Mouse (Mus musculus) cerebellum, postnatal 25 days (tissue): Measurements from ENCODE around the gene Phka2.
A peak's percentile ranks its signal among the peaks of the same experiment; 100 is the strongest.

ENCODE experiments used
- DNase-seq, 2 experiments: peaks; one replicate each; pipeline ENCODE4 v3.0.0; 2021; ENCODE audit warnings: mixed read lengths in 2 of 2

Phka2 gene

DNA sequence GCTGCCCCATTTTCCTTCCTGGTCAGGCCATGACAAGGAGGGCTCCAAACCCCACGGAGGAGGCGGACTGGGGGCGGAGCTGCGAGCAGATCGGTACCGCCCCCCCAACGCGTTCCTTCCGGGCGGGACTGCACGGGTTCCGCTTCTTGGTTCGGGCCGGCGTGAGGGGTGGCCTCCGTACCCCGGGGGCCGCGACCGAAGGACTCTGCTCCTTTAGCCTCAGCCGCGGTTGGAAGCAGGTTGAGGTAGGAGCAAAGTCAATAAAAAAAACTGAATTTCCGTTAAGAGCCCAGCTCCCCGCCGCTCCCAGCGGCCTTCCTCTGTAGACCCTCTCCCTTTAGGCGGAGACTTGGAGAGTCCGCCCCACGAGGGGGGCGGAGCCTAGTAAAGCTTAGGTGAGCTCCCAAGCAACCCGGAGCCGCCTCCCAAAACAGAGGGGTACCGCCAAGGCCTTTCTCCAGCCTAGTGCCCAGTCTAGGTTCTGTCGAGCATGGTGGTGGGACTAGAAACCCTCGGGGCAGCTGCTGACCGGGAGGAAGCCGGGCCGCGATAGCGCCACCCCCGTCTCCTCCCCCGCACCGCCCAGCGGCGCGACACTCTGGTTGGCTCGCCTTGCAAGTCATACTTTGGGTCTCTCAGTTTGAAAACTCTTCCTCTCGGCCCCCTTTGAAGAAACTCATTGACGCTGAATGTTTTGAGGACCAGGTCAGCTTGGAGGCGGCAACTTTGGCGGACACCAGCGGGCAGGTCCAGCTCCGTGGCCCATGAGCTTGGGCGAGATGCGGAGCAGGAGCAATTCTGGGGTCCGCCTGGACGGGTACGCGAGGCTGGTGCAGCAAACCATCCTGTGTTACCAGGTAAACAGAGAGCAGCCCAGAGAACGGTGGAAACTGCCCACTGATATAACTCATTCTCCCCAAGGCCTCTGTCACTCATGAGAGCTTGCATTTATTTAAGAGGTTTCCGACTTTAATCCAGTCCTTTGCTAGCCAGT, at the start of gene Phka2:
Phka2 (plus strand) TSS at position 119 of the 994 bp plus-strand sequence.
- DNase-seq = peak; percentile 85 to 90

DNA sequence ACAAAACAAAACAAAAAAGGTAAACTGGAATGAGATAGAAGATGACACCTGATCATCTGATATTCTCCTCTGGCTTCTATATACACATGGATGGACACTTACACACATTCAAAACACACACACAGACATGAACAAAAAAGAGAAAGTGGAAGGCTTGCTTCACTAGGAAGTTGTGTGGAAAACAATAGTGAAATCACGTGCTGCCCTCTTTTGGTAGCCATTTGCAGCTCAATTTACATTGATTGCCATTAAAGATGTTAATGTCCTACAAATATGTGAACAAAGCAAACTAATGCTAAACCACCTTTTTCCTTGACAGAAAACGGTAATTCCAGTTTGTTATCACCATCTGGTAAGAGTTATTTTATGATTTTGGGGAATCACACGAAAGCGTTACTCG, 46.3 kb upstream of the Phka2 start:
- DNase-seq = no peak

DNA sequence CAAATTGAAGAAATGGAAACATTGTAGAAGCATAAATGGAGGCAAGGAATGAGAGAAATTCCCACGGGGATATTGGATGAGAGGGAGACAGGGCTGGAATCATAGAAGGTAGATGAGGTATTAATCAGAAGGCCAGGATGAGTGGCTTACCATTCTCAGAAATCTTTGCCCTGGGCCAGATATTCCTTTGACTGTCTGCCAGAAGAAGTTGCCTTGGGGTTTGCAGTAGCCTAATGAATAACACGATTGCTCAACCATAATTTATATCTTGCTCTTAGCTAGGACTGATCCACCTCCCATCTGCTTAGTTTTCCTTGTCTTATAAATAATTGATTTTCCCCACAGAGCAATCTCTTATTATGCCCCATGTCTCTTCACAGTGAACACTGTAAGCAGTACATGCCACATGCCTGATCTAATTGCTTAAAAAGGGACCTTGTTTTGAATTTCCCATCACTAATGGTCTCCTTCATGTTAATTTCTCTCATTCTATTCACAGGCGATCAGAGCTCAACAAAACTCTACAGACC, 30.6 kb upstream of the Phka2 start:
- no peak for DNase-seq

DNA sequence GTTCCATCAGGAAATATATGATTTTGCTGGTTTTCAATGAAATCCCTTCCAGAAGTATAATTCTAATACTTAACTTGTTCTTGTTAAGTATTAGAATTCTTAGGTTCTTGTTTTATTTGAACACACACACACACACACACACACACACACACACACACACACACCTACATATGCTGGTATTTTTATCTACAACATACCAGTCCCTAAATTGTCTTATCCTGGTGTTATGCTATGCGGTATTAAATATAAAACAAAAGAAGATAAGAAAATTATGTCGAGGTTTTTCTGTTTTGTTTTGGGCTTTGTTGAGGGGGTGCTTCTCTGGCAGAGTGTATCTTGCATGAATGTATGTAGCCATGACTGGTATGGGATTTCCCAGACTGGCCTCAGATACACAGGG, 12.2 kb upstream of the Phka2 start:
- DNase-seq = no peak

DNA sequence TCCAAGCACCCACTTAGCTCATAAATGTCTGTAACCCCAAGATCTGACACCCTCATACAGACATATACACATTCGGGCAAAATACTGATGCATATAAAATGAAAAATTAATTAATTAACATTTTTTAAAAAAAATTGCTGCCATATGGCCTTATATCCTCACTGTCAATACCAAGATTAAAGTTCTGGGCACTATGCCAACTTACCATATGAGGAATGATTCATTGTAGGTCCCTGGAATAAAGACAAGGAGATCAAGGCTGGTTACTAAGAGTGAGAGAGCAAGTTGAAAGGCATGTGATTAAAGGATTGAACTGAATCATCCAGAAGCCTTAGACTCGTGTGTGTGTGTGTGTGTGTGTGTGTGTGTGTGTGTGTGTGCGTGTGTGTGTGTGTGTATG, 7.6 kb upstream of the Phka2 start:
- DNase-seq = peak in 1 of 2 experiments; percentile 4

DNA sequence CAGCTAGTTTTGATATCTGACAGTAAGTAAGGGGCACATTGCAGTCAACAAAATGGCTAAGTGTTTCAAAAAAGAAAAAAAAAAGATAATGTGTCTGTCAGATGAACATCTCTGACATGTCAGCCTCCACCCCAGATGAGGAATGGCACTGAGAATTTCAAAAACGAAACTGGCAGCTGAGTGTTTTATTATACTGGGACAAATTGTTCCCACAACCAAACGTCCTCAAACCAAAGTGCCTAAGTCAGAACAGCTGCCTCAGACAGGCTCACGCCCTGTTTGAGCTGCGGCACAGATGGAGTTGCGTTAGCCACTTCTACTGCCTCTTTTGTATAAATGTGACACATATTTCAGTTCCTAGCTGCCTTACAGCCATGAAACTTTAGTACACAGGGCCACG, 7.0 kb upstream of the Phka2 start:
- DNase-seq = no peak

DNA sequence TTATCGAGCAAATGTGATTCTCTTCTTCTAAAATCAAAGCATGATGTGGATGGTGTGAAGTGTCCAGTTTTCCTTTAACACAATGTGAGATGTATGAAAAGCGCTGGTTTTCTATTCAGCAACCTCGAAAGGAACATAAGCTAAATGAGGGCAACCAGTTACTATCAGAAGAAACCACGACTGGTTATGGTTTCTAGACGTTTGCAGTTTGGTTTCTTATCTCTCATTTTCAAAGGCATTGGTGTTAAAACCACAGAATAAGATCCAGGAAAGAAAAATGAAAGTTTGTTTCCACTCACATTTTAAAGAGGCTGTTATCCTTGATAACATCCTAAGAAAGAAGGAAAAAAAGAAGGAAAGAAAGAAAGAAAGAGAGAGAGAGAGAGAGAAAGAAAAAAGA, 5.5 kb upstream of the Phka2 start:
- no peak for DNase-seq

DNA sequence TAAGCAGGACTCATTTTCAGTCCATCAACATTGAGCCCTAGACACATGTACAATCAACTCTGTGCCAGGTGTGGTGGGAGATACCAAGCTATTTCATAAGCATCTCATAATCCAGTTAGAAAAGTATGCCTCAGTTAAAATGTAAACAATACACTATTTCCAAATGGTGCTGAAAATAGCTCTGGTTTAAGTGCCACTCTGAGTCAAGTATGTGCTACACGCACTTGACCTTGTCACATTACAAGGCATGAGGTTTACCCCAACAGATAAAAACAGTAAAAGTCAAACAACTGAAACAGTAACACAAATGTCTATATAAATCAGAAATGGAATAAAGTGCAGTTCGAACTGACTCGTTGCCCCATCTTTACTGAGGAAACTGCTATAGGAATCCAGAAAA, 871 bp upstream of the Phka2 start:
- no peak for DNase-seq

DNA sequence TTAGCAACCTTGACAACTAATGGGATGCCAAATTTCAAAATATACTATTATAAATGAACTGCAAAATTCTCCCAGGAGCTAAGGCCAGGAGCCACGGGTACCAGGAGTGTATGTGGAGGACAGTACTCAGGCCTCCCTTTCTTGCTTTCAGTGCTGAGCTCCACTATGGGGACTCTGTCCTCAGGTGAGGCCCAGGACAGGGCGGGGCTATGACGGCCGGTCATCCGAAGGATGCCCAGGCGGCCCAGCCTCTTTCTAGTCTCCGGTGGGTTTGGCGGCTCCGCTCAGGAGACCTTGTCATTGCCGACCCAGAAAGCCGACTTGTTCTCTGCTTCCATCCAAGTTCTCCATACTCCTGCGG, 299 bp upstream of the Phka2 start:
- DNase-seq = no peak

DNA sequence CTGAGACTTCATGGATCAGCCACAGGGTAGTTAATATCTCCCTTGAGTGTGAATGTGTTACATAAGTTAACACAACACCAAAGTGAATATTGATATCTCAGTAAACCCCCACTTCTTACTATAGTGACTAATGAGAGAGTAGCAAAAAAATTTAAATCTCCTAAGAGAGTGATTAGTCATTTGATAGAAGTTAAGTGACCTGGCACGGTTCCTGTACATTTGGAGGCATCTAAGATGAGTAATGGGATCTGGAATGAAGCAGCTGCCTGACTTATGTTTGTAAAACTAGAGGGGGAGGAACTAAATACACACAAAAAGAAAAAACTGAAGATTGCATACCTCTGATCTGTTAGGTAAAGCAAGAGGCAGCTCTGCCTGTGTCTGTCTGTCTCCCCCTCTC, 7.1 kb downstream of the Phka2 start:
- no peak for DNase-seq

DNA sequence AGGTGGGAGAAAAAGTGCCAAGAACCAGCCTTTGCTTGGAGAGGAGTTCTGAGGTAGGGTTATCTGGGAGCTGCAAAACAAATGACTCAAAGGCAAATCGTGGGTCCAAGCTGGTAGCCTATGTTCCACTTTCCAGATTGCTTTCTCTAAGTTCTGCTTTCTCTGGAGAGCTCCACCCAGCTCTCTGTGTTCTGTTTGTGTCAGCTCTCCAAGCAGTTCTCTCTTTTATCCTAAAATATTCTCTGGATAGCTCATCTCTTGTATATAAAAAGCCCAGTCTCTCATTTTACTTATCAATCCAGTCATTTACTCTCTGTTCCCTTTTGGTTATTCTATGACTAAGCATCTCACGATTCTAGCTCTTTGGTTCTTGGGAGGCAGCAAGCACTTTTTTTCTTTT, 8.2 kb downstream of the Phka2 start:
- DNase-seq = no peak

DNA sequence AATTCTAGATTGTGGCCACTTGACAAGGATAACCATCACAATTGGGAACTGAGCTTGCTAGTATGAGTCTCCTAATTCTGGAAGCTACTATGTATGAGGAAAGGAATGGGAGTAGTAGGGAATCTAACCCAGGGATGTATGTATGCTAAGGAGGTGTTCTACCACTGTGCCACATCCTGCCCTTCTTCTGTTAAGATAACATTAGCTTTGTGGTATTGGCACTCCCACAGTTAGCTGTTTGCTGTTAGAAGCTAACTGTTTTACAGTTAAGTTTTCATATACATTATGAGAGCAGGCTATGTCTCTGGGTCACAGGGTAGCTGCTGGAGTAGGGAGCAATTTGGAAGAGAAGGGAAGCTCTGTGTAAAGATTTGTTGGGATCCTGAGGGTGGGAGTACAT, 14.1 kb downstream of the Phka2 start:
- DNase-seq = no peak

DNA sequence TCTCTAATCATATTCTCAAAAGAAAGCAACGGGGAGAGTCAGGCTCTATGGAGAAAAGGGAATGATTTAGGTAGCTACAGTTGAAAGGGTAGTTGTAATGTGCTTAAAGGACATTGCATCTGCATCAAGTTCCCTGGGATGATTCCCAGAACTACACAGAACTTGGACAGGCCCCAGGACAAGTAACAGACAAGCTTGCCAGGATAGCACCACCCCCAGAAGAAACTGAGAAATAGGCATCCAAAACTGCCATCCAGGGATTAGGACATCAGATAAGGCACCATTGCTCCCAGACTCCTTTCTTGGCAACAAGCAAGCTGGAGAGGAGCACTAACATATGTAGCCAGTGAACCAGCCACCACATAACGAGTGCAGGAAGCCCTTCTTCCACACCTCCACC, 40.8 kb downstream of the Phka2 start:
- no peak for DNase-seq

DNA sequence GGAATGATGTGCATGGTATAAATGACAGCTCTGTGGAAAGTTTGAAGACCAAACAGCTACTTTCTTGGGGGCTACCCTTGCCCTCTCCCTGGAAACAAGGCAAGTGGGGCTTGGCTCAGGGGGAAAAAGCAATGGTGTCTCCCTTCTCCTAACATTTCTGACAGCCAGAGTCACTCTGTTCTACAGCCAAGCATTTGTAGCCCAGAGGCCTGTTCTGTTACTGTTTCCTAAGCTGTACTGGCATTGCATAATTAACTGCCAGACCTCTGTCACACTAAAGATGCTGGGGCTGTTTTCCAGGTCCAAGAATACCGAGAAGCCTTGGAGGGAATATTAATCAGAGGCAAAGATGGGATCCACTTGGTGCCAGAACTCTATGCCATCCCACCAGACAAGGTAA, 46.9 kb downstream of the Phka2 start:
- no peak for DNase-seq

DNA sequence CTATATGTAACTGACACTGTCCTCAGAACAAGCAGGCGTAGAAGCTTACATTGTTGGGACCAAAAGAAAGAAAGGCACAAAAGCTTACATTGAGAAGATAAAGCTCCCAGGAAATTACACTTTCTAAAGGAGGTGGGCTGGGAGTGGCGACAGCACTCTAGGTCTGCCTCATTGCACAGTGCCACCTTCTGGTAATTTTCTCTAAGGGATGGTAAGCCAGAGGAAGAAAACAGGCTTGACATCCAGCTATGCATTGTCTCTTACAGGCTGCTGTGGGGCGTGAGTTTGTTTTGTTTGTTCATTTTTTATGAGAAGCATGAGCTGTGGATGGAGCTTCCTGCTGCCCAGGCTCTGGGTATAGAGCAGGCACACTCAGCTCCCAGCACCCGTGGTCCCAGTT, 50.1 kb downstream of the Phka2 start:
- no peak for DNase-seq

DNA sequence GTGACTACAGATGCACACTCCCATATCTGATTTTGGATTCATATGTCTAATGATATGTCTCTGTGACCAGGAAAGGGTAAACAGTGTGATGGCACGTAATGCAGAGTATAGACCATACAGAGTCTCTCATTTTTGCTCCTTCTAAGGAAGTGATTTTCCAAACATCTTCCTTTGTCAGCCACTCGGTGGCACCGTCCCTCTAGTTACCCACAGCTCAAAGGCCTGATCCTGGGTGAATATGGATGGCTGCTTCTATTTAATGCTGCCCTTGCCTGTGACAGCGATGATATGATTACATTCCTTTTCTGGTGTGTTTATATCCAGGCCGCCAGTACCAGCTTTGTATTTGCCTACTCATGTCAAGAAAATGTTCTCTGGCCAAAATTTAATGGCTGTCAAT, 81.6 kb downstream of the Phka2 start:
- DNase-seq = peak in 1 of 2 experiments; percentile 38

DNA sequence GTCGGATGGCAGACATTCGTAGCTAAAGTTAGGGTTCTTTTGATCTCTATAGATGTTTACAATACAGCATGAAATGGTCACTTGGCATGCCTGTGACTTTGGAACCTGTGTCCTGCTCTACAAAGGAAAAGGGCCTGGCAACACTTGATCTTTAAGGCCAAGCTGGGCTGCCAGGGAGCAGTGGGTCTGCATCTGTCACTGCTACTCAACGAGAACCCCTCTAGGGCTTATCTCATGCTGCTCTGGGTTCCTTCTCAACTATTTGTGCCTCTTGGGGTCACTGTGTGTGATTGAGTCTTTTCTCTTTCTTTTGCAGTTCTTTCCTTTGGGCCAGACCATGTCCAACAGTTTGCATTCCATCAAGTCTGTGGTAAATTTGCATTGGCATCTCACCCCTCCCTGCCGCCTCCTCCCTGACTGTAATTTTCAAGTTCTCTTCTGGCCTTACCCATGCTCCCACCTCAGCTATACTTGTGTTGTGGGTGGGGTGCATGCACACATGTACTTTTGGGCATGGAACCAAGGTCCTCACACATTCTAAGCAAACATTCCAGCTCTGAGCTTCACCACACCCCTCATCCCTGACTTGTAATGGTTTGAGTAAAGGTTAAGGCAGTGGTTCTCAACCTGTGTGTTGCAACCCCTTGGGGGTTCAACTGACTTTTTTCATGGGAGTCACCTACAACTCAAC, 82.3 kb downstream of the Phka2 start:
- DNase-seq = no peak

DNA sequence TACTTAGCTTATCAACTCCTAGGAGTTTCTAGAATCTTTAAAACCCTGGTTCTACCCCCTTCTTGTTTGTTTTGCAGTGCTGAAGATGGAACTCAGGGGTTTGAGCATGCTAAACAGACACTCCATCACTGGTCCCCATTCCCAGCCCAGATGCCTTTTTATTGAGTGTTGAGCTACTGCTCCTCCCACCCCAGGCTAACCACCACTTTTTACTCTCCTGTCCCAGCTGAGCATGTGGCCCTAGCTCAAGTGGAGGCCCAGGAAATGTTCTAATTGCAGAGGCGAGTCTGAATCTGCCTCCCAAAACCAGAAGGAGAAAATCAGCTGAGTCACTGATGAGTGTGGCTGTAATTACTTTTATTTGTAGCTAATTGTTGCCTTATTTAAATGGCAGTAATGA, 83.1 kb downstream of the Phka2 start:
- no peak for DNase-seq

DNA sequence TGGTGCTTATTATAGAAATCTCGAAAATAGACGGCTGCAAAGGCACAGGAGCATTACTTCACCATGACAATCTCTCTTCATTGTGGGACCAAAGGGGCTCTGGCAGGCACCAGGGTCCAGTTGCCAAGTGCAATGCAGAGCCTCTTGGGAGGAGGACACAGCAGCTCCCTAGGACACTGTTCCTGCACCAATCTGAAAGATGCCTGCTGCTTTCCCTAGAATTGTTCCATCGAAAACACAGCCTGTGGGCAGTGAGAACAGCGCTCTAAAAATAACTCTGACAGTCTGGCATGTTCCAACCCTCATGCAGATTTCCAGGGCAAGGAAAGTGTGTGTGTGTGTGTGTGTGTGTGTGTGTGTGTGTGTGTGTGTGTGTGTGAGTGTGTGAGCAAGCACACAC, 86.6 kb downstream of the Phka2 start:
- no peak for DNase-seq

DNA sequence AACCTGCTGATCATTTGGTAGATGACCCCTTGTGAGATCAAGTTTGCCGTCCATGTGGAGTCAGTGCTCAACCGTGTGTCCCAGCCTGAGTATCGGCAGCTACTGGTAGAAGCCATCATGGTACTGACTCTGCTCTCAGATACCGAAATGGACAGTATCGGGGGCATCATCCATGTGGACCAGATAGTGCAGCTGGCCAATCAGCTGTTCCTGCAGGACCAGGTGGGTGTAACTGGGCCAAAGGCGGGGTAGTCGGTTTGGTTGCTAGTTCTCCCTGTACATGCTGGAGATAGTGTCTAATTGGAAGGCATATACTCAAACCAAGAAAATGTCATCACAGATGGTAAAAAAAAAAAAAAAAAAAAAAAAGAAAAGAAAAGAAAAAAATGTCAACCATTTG, 88.2 kb downstream of the Phka2 start:
- no peak for DNase-seq

DNA sequence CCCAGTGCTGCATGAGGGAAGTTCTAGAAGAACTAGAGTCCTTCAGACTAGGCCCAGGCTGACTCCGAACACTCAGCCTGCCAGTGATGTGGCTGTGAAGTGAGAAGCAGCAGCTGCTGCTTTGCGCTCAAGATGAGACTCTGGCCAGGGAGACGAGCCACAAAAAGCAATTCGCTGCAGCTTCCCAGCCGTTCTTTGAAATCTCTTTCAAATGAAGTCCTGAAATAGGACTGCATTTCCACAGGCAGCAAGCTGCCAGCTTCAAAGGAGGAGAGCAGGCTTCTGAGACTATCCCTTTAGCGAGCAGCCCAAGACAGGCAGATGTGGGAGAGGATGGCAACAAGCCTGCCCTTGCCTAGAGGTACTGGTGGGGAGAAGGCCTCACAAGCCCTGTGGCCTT, 91.0 kb downstream of the Phka2 start:
- no peak for DNase-seq

DNA sequence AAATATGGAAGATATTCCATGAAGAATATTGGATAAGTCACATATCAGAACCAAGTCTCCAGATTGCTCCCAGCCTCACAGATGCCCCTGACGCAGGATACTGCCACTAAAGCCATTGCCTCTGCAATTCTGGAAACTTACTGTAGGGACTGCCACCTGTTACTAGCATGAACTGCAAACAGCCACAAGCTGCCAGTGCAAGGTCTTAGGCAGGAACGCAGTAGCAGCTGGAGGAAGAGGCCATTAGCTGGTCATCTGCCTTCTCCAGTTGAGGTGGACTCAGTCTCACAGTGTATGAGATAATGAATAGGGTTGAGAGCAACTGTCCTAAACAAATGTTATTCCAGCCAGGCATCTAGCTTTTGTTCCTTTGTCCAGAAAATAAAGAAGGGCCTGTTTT, 96.1 kb downstream of the Phka2 start:
- DNase-seq = no peak

DNA sequence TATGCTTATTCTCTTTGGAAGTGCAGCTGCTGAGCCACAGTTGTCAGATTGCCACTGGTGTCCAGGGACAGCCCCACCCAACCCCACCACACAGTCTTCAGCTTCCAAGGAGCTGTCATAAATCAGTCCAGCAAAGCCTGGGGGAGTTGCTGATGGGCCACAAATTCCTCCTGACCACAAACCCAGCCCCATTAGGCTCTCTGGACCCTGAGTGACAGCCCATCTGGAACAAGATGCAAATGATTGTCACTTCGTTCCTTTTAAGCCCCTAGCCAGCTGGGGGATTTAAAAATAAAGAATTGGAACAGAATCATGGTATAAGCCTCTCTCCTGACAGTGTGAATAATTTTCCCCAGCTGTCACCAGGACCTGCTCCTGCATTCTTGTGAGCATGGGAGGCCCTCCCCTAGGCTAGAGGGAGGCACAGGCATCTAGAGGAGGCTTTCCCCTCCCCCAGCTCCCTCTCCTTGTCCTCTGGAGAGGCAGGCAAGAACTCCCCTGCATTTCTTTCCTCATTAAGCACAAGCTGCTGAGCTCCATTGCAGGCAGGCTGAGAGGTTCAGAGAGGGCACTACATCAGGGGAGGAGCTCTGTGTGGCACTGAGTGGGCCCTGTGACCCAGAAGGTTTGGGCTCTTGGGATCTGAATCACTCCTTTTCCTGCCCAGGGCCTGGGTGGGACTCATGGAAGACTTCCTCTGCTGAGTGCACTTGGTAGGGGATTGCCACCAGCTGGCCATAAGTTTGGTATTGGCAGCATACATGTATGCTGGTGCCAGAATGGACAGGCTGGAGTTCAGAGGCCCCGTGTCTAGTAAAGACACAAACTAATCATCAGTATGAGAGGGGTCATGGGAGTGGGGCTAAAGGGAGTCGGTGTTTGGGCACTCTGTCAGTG, 96.8 kb downstream of the Phka2 start:
- peak; percentile 25 to 43 for DNase-seq
